Mouse (Mus musculus) urinary bladder, postnatal 36 days (tissue): ENCODE measurements around the gene Ppp2r2c.

Experiments used
- DNase-seq, 2 experiments: peaks; one replicate each; pipeline ENCODE4 v3.0.0; 2022; ENCODE audit warnings: low spot score in 2 of 2, mixed read lengths in 1 of 2

Gene Ppp2r2c

DNA sequence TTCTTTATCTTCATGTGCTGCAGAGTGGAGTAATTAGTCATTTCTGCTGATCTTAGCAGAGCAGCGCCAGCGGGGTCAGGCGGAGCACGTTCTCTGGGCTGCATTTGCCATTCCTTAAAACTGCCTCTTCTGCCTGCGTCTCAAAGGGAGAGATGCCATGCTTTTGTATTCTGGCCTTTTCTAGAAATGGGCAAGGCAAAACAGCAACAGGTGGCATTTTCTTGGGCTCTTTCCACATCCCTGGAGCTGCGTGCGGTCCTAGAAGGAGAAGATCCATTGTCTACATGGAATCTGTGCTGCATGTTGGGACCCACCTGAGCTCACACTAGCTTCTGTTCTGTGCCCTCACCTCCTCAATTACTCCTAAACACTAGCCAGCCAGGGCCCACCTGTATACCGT lies 29.7 kb downstream of the Ppp2r2c start:
- DNase-seq = no peak

DNA sequence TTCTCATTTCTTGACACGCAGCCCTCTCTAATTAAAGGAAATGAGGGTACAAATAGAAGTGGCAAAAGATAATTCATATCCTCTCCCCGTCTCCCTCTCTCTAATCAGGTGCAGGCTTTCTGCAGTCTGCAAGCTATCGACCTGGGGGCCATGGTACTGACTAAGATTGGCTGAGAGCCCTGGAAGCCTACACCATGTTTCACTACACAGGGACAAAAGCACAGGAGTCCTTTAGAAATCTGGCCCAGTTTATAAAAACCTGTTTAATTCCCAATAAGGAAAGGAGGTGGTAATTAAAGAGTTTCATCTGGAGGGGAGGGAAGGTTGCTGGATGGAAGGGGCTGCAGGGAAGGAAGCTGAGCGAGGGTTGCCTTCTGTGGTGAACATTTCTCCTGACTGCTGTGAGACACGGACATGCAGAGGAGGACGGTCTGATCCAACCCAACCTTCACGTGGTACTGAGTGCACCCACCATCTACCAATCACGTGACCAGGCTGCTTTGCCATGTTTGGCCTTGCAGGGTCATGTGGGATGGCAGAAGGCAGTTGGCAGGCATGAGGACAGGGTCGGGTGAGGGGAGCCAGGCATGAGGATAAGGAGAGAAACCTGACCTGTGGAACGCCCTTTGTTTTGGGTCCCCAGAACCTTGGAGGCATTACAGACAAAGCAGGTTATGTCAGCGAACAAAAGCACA lies 30.2 kb downstream of the Ppp2r2c start:
- DNase-seq = no peak

DNA sequence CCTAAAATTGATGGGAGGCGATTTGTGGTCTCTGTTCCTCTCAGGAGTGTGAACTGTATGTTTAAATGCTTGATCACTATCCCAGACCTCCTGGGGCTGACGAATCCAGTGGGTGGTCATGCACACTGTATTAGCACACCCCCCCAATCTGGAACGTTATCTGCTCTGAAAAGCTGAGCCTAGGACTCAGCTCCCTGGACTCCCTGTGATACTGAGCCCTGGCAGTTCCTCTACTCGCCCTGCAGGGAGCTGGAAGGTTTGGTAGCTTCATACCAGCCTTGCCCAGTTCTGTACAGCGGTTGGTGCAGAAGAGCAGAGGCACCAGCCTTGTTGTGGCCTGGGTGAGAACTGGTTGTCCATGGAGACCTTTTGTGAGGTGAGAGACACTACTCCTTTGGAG lies 31.1 kb downstream of the Ppp2r2c start:
- no peak for DNase-seq

DNA sequence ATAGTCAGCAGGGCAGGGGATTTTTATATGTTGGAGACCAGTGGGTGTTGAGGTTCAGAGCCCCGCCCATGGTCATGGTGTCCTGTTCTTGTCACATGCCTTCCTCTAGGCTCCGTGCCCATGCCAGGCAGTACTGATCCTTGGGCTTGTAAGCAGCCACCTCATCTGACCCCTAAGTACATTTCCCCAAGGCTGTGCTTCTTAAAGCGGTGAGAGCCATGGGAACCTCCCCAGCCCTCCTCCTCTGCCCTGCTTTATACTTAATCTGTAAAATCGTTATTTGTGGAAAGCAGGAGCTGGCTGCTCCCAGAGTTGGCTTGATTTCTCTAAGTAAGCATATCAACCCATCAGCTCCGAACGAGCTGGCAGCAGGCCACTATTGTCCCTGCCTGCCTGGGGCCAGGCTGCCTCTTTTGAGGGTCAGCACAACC lies 31.9 kb downstream of the Ppp2r2c start:
- DNase-seq = no peak

DNA sequence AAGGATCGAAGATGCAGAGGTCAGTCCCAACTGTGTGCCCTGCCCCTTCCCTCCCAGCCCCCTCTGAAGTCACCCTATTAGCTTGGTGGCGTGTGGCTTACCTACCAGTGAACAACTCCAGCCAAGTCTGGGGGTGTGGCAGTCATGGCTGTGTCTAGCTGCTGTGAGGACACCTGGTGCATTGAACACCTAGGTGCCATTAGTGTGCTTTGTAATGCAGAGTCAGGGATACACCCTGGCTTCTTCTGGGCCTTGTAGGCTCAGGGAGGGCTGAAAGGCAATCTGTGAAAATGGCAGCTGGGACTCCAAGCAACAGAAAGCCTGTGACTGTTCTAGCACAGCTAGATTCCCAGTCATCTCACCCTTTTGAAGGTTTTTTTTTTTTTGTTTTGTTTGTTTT lies 34.5 kb downstream of the Ppp2r2c start:
- no peak for DNase-seq

DNA sequence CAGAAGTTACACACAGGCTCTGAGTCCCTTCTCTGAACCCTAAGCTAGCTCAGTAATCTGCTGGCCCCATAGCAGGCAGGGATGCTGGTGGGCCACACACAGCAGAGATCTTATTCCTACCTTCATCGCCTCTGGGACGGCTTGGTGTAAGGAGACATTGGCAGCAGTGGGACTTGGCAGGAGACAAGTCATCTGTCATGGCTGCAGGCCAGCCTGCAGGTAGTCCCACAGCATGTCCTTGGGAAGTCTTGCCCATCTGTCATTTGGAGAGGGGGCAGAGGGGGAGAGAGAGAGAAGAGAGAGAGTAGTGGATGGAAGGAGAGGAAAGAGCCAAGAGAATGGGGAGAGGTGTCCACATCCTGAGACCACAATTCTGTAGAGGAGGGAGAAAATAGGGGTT lies 35.8 kb downstream of the Ppp2r2c start:
- no peak for DNase-seq

DNA sequence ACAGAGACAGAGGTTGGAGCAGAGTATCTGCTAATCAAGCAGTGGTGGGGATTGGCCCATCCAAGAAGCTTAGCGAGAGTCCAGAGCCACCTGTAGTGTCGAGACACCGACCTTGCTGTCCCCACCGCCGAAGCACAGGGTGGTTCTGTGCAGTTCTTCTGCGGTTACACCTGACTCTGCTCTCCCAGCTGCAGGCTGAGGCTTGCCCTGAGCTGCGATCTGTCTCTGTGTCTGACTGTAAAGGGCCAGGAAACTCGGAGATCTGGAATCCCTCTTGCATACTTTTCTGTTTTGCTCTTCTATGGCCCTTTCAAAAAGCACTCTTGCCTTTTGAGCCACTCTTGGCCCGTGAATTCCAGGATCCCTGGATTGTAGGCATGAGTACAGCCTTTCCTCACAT lies 36.4 kb downstream of the Ppp2r2c start:
- no peak for DNase-seq

DNA sequence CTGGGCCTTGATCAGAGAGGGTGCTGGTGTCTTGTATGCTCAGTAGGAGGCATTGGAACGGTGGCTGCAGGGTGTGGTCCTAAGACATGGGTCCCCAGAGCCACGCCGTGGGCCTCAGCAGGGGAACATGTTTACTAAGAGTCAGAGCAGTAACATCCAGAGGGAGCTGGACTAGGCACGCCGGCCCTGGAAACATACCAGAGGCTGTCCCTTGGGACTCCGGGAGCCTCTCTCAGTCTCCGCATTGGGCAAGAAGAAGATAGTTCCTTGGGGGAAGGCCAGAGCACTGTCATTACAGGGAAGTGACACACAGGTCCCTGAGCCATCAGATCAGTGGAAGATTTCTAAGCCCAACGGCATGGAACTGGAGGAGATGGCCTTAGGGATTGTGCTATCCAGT lies 36.9 kb downstream of the Ppp2r2c start:
- peak in 1 of 2 experiments; percentile 47 for DNase-seq

DNA sequence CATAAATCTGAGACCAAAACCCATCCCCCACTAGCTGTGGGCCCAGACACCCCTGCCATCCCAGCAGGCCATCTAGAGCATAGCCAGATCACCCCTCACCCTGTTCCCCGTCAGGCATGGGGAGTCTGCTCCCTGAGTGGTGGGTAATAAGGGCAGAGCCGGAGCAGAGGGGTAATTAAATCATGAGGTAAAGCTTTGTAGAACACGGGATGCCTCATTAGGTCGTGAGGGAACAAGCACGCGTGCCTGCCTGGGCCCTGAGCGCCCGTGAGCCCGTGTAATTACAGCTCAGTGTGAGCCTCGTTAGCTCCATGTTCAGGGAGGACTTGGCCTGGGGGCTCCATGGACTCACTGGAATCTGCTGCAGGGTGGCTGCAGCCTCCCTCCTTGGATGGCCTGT lies 39.4 kb downstream of the Ppp2r2c start:
- no peak for DNase-seq

DNA sequence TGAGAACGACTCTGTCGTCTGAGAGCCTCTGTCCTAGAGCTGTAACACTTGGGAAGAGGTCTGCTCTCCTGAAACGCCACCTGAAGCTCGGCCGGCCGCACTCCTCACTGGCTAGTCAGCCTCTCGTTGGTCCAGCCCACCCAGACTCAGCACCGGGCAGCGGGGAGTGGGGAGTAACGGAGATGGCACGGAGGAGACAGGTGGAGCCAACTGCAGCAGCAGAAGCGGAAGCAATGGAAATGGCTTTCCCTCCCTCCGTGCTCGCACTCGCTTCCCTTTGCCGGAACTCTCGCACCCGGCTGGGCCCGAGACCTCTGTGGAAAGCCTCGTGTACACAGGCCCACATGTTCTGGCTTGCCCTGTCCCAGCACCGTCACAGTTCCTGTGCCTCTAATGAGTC lies 41.2 kb downstream of the Ppp2r2c start:
- no peak for DNase-seq

DNA sequence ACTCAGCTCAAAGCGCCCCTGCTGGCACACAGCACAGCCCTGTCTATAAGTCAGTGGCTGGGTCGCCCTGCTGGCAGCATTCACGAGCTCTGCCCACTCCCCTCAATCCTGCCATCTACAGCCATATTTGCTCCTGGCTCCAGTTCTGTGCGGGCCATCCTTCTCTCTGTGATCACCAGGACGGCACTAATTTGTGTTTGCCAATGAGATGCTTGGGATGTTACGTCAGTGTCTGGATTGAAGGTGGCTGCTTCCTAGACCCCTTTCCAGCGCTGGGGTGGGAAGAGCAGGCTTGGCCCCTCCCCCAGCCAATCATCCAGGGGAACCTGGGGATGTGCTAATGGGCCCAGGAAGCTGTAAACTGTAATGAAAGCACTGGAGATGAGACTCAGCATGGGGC lies 42.7 kb downstream of the Ppp2r2c start:
- no peak for DNase-seq

DNA sequence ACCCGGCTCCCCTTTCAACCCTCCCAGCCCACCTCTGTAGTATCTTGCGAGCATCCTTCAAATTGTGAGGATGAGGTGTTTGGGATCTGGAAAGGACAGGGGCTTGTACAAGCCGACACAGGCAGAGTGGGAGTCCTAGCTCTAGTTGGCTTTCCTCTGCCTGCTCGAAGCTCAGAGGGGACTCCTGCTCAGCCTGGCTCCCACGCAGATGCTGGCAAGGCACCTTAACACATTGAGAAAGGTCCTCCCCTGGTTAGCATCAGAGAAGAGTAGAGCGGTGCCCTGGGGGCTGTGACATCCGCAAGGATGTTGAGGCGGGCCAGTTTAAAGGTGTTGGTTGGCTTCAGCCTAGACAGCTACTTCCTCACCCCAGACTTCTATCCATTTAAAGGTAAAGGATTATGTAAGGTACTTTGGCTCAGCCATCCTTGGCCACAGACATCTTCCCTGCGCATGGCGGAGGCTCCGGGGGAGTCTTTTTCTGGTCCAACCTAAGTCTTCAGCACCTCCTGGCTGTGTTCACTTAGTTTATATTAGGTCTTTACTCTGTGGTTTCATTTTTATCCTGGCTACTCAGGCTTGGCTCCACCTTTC lies 43.5 kb downstream of the Ppp2r2c start:
- DNase-seq = no peak

DNA sequence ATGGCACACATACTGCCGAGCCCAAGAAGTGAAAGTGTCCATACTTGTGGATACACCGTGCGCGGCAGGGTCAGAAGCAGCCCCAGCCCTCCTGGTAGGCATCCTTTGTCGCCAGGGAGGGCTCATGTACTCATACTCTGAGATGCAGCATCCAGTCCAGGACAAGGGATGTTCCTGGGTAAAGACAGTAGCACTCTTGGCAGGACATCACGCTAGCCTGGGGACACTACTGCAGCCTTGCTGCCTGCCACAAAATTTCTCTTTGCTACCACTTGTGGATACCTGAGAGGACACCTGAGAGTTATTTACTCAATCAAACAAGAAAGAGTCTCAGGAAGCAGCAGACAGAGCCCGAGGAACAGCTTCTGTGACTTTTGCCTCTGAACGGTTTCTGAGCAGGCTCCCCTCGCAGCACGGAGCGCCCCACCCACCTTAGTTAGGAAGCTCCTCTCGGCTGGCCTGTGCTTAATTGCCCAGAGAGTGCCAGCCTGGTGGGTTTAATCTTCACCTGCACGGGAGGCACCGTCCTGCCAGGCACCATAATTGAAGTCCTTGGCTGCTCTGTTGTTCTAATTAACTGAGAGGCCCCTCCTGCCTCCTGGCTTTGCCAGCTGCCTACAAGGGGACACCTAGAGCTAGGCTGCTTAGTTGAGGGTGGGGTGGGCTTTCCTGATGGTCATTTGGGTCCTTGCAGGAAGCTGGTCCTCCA lies 44.4 kb downstream of the Ppp2r2c start:
- no peak for DNase-seq

DNA sequence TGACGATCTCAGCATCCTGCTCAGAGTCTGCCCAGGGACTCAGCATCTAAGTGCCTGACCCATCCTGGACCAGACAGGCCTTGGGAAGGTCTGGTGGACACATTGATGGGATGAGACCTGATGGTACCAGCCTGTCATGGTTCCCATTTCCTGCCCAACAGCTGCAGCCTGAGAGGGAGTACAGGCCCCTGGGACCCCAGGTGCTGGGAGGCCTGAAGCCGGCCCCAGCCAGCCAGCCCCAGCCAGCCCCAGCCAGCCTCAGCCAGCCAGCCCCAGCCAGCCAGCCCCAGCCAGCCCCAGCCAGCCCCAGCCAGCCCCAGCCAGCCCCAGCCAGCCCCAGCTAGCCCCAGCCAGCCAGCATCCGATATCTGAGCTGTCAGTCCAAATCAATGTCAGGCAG lies 46.9 kb downstream of the Ppp2r2c start:
- no peak for DNase-seq

DNA sequence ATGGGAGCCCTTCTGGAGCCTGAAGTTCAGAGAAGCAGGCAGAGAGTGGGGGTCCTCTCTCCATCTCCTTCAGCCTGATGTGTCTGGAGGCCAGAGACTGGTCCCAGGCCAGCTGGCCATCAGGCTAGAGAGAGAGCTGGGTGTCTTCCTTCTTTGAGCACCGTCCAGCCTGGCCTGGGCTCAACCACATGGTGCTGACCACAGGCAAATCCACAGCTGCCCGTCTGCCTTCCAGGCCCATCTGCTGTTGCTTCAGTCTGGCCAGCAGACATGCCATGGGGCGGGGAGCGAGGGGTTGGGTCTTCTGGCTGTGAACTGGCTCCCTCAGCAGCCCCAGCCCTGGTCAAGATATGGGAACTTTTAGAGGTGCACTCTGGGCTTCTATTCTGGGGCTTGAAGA lies 48.3 kb downstream of the Ppp2r2c start:
- no peak for DNase-seq

DNA sequence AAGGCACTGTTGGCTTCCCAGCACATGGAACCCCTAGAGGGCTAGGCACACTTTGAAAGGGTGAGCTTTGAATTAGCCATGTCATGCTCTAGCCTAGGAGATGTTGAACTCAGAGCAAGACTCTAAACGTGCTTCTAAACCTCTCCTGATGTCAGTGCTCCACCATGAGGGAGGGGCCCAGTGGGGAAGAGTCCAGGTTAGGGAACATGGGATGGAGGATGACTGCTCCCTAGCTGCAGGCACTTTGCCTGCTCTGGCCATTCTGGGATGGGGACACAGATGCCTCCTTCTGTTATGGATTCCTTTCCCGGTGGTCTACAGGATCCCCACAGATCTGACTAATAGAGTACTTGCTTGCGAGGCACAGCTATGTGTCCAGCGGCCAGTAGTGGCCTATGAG lies 48.9 kb downstream of the Ppp2r2c start:
- DNase-seq = no peak

DNA sequence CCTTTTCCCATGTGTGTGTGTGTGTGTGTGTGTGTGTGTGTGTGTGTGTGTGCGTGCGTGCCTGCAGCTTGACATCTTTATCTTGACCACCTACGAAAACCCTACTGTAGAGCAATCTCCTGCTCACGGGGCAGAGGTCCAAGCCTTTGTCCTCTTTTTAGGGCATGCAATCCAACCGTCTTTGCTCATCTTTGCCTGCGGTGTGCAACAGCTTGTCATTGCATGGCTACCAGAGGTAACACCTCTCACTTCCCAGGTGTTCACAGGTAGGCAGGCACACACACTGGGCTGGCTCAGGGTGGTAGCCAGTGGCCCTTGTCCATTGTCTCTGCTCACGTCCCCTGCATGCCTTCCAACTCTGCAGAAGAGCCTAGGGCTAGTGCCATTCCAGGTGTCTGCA lies 49.7 kb downstream of the Ppp2r2c start:
- DNase-seq = no peak

DNA sequence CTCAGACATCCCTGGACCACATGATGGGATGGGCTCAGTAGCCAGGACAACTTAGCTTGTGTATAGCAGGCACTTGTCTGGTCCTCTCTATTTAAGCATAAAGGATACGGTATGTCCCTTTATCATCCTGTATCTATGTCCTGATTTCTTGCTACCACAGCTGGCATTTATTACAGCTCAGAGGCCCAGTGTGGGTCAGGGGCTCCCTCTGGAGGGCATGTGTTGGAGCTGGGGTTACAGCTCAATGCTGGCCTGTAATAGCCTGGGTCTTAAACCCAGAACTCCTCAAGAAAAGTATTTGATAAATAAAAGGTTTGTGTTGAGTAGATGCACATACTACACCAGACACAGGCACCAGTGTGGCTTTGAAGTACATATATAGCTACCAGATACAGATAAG lies 51.8 kb downstream of the Ppp2r2c start:
- DNase-seq = no peak

DNA sequence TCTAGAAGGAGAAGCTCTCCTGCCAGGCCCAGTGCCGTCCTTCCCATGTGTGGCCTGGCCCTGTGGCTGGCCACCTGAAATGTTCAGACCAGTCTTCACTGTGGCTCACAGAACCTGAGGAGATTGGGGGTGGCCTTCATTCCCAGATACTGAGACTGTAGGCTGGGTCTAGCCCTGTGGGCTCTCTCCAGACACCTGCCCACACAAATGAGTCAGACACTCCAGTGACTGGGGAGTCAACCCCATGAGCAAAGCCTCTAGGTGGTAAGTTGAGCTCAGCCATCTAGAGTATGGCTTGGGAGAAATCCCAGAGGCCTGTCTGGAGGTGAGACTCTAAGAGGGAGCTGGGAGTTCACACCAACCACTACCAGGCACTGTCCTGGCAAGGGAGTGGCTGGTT lies 53.6 kb downstream of the Ppp2r2c start:
- no peak for DNase-seq

DNA sequence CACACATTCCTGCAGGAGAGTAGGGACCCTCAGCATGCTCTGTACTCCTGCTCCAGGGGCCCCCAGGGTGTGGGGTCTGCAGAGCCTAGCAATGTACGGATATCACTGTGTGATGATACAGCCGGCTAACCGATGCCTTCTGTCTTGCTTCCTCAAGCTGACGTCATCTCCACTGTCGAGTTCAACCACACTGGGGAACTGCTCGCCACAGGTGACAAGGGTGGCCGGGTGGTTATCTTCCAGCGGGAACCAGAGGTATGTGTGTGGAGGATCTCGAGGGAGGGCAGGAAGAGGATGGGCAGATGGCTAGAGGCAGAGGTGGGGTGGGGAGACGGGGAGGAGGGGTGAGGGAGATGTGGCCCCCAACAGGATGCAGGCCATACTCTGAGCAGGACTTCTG lies 54.5 kb downstream of the Ppp2r2c start:
- no peak for DNase-seq

DNA sequence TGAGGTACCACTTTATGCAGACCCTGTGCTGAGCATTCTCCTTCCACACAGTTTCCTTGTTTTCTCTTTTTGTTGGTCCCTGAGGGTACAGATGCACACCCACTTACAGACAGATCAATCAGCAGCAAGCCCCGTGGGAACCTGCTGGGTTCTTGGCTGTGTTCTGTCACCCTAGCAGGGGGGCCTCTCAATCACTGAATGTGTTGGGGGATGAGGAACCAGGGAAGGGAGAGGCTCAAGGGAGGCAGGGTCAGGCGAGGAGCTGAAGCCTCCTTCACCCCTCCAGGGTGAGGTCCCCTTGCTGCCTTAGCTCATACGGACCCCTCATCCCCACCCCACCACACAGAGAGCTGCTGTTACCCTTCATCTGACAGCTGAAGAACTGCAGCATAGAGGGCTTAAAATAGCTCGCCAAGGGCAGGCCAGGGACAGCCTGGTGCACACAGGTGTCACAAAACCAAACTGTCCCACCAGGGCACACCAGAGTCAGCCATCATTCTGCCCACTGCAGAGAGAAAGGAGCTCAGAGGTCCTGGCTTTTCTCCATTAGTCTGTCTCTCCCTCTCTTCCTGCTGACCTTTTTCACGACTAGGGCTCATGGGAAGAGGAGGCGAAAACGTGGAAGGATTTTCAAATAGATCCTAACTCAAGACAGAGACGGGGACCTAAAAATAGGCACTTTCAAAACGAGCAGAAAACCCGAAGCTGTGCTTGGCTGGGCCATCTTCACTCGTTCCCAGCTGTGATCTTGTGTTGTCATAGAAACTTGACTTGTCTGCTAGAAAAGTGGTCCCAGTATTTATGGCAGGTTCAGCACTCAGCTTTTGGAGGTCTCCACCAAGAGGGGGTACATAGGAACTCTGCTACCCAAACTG lies 55.8 kb downstream of the Ppp2r2c start:
- DNase-seq = no peak

DNA sequence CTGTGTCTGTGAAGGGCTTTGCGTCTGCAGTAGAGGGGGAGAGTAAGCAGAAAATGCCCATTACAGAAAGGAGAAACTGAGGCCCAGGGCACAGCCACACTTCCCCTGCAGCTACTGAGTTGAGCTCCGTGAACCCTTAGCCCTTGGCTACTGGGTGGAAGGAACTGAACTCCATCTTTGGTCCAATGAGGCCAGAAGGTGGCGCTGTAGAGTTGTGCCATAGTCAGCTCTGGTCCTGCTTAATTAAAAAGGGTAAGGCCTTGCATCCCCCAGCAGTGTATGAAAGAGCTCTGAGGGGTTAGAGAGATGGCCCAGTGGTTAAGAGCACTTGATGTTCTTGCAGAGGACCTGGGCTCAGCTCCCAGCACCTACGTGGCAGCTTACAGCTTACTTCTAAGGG lies 60.4 kb downstream of the Ppp2r2c start:
- DNase-seq = no peak
